Mouse (Mus musculus) adrenal gland, postnatal 4 days (tissue): ENCODE measurements around the gene Rdh12. TPM values are rescaled to one million over a fixed set of nuclear protein-coding genes. Genes with fewer than 3 reads are reported as not detected.
"Not testable (repeated sequence)": the region's sequence is repeated elsewhere in the genome, so short reads cannot be mapped to it uniquely, and the experiment has no call there.

ENCODE experiments used
- DNase-seq, 2 experiments: peaks; one replicate each; pipeline ENCODE4 v3.0.0; 2021 to 2022; ENCODE audit warnings: low spot score in 2 of 2, mixed read lengths in 2 of 2
- long read RNA-seq, 2 experiments: library from polyadenylated mRNA; stranded (forward); transcript quantifications; one replicate each; pipeline ENCODE4 v2.0.0; 2021
- total RNA-seq, 2 experiments: library from RNA; stranded (reverse); gene quantifications; 2 replicates each; pipeline ENCODE4 v1.2.3; 2021

The Rdh12 gene
- total RNA-seq = 1 to 10 TPM in 1 of 2 experiments, under 1 TPM in 1; 0.87 to 1.1 TPM
- long read RNA-seq, experiment 1, partial matches to known transcripts = 1 of 1 reads
- long read RNA-seq, experiment 1, other reads (novel, unspliced or antisense) = 0 of 1 reads
- long read RNA-seq, experiment 2, partial matches to known transcripts = 0 of 1 reads
- long read RNA-seq, experiment 2, other reads (novel, unspliced or antisense) = 0 of 1 reads

- no peak for DNase-seq
Observed at GRCm38 (mm10) chr12:79208703-79209464, at the start of gene Rdh12. Gene Rdh12, plus strand, starts transcription at chr12:79208914.

GRCm38 (mm10) chr12:79162876-79163275 lies 45.8 kb upstream of the Rdh12 start:
- DNase-seq = no peak

- DNase-seq = no peak
Observed at GRCm38 (mm10) chr12:79169173-79169572, 39.5 kb upstream of the Rdh12 start.

GRCm38 (mm10) chr12:79170421-79170820 lies 38.3 kb upstream of the Rdh12 start:
- no peak for DNase-seq

GRCm38 (mm10) chr12:79171269-79171995 lies 37.3 kb upstream of the Rdh12 start:
- no peak for DNase-seq

GRCm38 (mm10) chr12:79172019-79172941 lies 36.4 kb upstream of the Rdh12 start, which contains the start of gene Vti1b:
Gene Vti1b, minus strand, starts transcription at chr12:79172667.
- DNase-seq = peak; percentile 74 to 83

GRCm38 (mm10) chr12:79173721-79174120 lies 35.0 kb upstream of the Rdh12 start:
- no peak for DNase-seq

- DNase-seq = no peak
Observed at GRCm38 (mm10) chr12:79175998-79176397, 32.7 kb upstream of the Rdh12 start.

GRCm38 (mm10) chr12:79185160-79185559 lies 23.6 kb upstream of the Rdh12 start:
- not testable (repeated sequence) for DNase-seq

- peak in 1 of 2 experiments; percentile 19 for DNase-seq
Observed at GRCm38 (mm10) chr12:79190931-79191673, 17.6 kb upstream of the Rdh12 start.

GRCm38 (mm10) chr12:79191701-79192100 lies 17.0 kb upstream of the Rdh12 start:
- DNase-seq = peak; percentile 13 to 47

GRCm38 (mm10) chr12:79192193-79192592 lies 16.5 kb upstream of the Rdh12 start, which contains the start of gene Rdh11:
Gene Rdh11, minus strand, starts transcription at chr12:79192293.
- DNase-seq = no peak

- peak; percentile 24 to 54 for DNase-seq
Observed at GRCm38 (mm10) chr12:79193441-79193840, 15.3 kb upstream of the Rdh12 start.

GRCm38 (mm10) chr12:79197105-79197504 lies 11.6 kb upstream of the Rdh12 start:
- DNase-seq = no peak

- no peak for DNase-seq
Observed at GRCm38 (mm10) chr12:79201882-79202281, 6.8 kb upstream of the Rdh12 start.

GRCm38 (mm10) chr12:79211447-79211846 lies 2.7 kb downstream of the Rdh12 start:
- no peak for DNase-seq

GRCm38 (mm10) chr12:79217511-79217910 lies 8.8 kb downstream of the Rdh12 start:
- DNase-seq = no peak

- no peak for DNase-seq
Observed at GRCm38 (mm10) chr12:79235485-79236080, 26.9 kb downstream of the Rdh12 start.

- DNase-seq = no peak
Observed at GRCm38 (mm10) chr12:79241985-79242384, 33.3 kb downstream of the Rdh12 start.

- DNase-seq = no peak
Observed at GRCm38 (mm10) chr12:79242921-79243320, 34.2 kb downstream of the Rdh12 start.
